Mouse (Mus musculus) ES-Bruce4 (cell line): ENCODE data around the gene Glis3. TPM values are rescaled to one million over a fixed set of nuclear protein-coding genes. Genes with fewer than 3 reads are reported as not detected.

Experiments used
- H3K27ac ChIP-seq: 2 replicates; pipeline ENCODE4 v1.5.1; 2012; ENCODE audit warnings: low read length, inconsistent platforms; ENCODE audit not compliant: insufficient read depth
- H3K27me3 ChIP-seq: 2 replicates; pipeline ENCODE4 v1.6.1; 2012; ENCODE audit warnings: mild to moderate bottlenecking, low read length, inconsistent platforms; ENCODE audit not compliant: control insufficient read depth, poor library complexity, insufficient read depth, severe bottlenecking
- H3K36me3 ChIP-seq: 2 replicates; pipeline ENCODE4 v1.6.1; 2012; ENCODE audit warnings: inconsistent platforms, mild to moderate bottlenecking, low read length, moderate library complexity; ENCODE audit not compliant: control insufficient read depth, poor library complexity, insufficient read depth, severe bottlenecking
- H3K4me1 ChIP-seq: one replicate; pipeline ENCODE4 v1.8.1; 2011; ENCODE audit warnings: low read length; ENCODE audit not compliant: control insufficient read depth, insufficient read depth
- H3K4me3 ChIP-seq: 2 replicates; pipeline ENCODE4 v1.5.1; 2011; ENCODE audit warnings: low read depth, mild to moderate bottlenecking, low read length
- H3K9ac ChIP-seq: 2 replicates; pipeline ENCODE4 v1.6.1; 2012; ENCODE audit warnings: low read depth, mild to moderate bottlenecking, inconsistent platforms; ENCODE audit not compliant: poor library complexity, severe bottlenecking
- H3K9me3 ChIP-seq: replicated peaks from 2 replicates; pipeline ENCODE4 v1.6.1; 2012; ENCODE audit warnings: mild to moderate bottlenecking, low read length, inconsistent platforms; ENCODE audit not compliant: control insufficient read depth, poor library complexity, insufficient read depth, severe bottlenecking
- CTCF ChIP-seq: IDR thresholded peaks from one replicate; pipeline ENCODE4 v1.8.1; 2011; ENCODE audit warnings: low read depth, low read length
- EP300 ChIP-seq: IDR thresholded peaks from 2 replicates; pipeline ENCODE4 v1.6.1; 2011; ENCODE audit warnings: low read depth, low read length; ENCODE audit not compliant: insufficient read depth
- POLR2A ChIP-seq: IDR thresholded peaks from one replicate; pipeline ENCODE4 v1.8.1; 2011; ENCODE audit warnings: low read length; ENCODE audit not compliant: insufficient read depth
- polyA plus RNA-seq: library from polyadenylated mRNA; stranded (reverse); fragments of >200 nt; gene quantifications from 2 replicates; pipeline ENCODE4 v1.2.4, GENCODE M21; 2011; ENCODE audit warnings: low read depth; ENCODE audit not compliant: missing spikeins, insufficient read depth, insufficient read length

The Glis3 gene
- polyA plus RNA-seq, 1 experiment: 5.5 TPM

DNA sequence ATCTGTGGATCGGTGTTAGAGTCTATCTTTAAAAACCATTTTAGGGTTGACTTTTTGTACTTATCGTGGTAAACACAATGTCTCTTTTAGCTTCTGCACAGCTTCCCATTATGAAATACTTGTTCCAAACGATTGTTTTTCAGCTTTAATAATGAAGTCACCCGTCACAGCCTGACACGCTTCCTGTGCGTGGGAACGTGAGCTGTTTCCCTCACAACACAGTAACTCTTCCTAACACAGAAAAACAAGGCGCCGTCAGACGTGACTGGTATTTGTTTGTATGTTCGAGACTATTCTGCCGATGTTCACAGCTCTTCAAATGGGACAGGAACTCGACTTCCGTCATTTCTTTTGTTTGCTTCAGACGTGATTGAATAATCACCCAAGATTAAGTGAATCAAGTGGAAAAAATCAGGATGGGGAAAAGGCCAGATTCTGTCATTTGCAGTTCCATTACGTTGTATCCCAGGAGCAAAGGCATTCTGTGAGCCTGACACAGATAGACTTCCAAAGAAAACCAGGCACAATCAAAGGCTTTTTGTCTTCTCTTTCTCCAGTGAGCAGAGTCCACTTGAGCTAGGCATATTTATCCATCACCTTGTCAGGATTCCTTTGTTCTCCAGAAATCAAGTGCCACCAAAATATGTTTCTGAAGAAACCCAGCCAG is 351.3 kb downstream of the Glis3 start:
- H3K4me3 ChIP-seq: no peak overlapping the region
- H3K27ac ChIP-seq: no peak overlapping the region
- H3K9me3 ChIP-seq: no peaks in the 10 kb centered on the region
- no peak for TF ChIP-seq EP300
- no peak for TF ChIP-seq CTCF
- TF ChIP-seq POLR2A: no peak
- no peaks in the 10 kb centered on the region for H3K36me3 ChIP-seq
- no peaks in the 10 kb centered on the region for H3K27me3 ChIP-seq
- H3K9ac ChIP-seq: no peak overlapping the region
- H3K4me1 ChIP-seq: no peaks in the 10 kb centered on the region

DNA sequence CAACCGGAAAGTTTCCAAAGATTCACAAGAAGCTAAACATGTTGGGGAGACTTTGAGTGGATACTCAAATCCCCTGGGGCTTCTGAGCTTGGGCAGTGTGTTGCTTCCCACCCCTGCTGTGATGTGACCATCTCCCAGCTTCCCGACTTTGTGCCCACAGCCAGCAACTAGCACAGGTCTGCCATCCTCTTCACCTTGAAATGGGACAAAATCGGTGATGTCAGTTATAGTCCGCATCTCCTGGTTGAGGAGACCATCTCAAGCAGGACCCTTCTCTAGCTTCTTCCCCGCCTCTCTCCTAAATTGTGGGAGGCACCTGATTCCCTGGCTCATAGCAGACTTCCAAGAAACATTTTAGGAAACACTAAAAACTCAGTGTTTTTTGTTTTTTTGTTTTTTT is 352.3 kb downstream of the Glis3 start:
- H3K9me3 ChIP-seq: no peaks in the 10 kb centered on the region
- H3K4me1 ChIP-seq: no peaks in the 10 kb centered on the region
- no peaks in the 10 kb centered on the region for H3K27me3 ChIP-seq

DNA sequence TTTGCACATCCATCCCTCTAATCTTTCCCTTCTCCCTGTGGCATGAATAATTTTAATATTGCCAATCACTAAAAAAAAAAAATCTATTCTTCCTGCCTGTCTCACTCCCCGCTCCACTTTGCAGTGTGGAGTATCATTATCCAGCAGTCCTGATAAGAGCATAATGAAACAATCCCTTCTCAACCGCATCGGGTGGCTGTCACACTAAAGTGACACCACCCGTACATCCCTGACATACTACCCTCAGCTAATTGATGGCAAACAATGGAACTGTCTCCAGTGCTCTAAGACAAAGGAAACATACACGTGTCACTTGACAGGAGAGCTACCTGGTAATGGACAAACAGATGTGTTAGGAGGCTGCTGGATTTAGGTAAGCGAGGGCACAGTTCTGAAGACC is 373.8 kb downstream of the Glis3 start:
- no peaks in the 10 kb centered on the region for H3K27me3 ChIP-seq

More for the DNA sequence above, 352.3 kb downstream of the Glis3 start:
- Histone ChIP-seq H3K27ac (no peak overlapping the region), H3K4me3 (no peak overlapping the region), H3K36me3 (no peaks in the 10 kb centered on the region), H3K9ac (no peak overlapping the region)
- TF ChIP-seq CTCF: no peak
- no peak for TF ChIP-seq POLR2A
- no peak for TF ChIP-seq EP300

DNA sequence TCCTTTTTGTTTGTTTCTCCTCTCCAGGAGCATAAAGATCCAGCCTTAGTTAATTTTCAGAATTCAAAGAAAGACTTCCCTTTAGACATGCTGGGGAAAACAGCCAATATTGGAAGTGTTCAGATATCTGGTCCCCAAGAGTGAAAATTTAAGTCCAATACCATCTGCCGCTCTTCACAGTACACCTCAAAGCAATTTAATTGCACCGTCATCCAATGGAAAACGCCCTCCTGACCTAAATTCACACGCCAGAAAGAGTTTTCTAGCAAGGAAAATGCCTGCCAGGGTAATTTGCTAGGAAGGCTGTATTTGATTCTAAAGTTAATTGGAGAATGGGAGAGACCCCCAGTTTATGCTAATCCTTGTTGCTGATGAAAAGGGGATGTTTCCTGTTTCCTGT is 374.4 kb downstream of the Glis3 start:
- Histone ChIP-seq H3K27me3 (no peaks in the 10 kb centered on the region), H3K9ac (no peak overlapping the region), H3K4me3 (no peak overlapping the region), H3K27ac (no peak overlapping the region), H3K4me1 (no peaks in the 10 kb centered on the region), H3K9me3 (no peaks in the 10 kb centered on the region), H3K36me3 (no peaks in the 10 kb centered on the region)
- no peak for TF ChIP-seq POLR2A
- TF ChIP-seq EP300: no peak
- TF ChIP-seq CTCF: no peak

More for the DNA sequence above, 373.8 kb downstream of the Glis3 start:
- H3K4me3 ChIP-seq: no peak overlapping the region
- H3K27ac ChIP-seq: no peak overlapping the region
- H3K9me3 ChIP-seq: no peaks in the 10 kb centered on the region
- TF ChIP-seq POLR2A (no peak), EP300 (no peak)
- H3K4me1 ChIP-seq: no peaks in the 10 kb centered on the region
- H3K9ac ChIP-seq: no peak overlapping the region
- no peaks in the 10 kb centered on the region for H3K36me3 ChIP-seq

DNA sequence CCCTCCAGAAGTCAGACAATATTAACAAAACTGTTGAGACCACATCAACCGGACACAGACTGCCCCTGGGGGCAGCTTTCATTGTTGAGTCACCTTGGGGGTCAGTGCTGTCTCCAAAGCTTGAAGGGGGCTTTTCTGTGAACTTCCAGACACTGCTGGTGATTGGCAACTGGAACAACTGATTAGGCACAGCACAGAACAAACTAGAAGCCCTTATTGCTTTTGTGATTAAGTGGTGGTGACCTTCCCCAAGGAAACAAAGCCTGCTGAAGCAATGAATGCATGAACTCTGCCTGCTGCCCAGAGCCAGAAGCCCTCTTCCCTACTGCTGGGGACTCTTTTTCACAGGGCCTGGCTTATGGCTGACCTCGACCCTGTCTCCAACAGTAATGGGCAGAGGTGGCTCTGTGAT is 377.0 kb downstream of the Glis3 start:
- no peak overlapping the region for H3K9ac ChIP-seq
- no peaks in the 10 kb centered on the region for H3K36me3 ChIP-seq
- TF ChIP-seq POLR2A: no peak
- H3K27ac ChIP-seq: no peak overlapping the region
- H3K4me3 ChIP-seq: no peak overlapping the region
- no peaks in the 10 kb centered on the region for H3K9me3 ChIP-seq
- H3K4me1 ChIP-seq: no peaks in the 10 kb centered on the region
- H3K27me3 ChIP-seq: no peaks in the 10 kb centered on the region

DNA sequence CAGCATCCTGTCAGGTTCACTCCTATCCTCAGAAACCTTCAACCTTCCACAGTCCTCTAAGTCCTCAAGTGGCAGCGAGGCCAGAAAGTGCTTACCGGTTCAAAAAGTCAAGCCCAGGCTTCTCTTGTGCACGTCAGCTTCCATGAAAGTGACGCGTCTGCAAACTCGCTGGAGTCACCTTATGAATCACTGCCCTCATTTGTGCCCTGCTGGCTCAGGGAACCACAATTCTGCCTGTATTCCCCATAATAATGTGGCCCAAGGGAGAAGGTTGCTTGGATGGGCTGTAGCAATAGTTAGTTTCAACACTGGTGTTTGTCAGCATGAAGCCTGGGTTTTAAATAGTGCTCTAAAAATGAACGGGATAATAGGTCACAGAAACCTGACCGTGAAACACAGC is 379.7 kb downstream of the Glis3 start:
- H3K27me3 ChIP-seq: no peaks in the 10 kb centered on the region
- H3K9ac ChIP-seq: no peak overlapping the region
- H3K9me3 ChIP-seq: no peaks in the 10 kb centered on the region
- no peaks in the 10 kb centered on the region for H3K36me3 ChIP-seq
- H3K4me3 ChIP-seq: no peak overlapping the region
- H3K4me1 ChIP-seq: no peaks in the 10 kb centered on the region
- no peak overlapping the region for H3K27ac ChIP-seq
- TF ChIP-seq CTCF: no peak
- no peak for TF ChIP-seq POLR2A
- no peak for TF ChIP-seq EP300
